Mouse (Mus musculus) liver, adult 2 months (tissue): Measurements from ENCODE around the gene Cldn15.

ENCODE experiments used
- CTCF ChIP-seq: fragments of 200-500 bp; IDR thresholded peaks from 2 replicates; pipeline ENCODE4 v1.5.1; 2011; ENCODE audit warnings: low read depth, low read length, control low read depth
- POLR2A ChIP-seq: fragments of 200-500 bp; IDR thresholded peaks from 2 replicates; pipeline ENCODE4 v1.6.1; 2011; ENCODE audit warnings: low read length, control low read depth; ENCODE audit not compliant: insufficient read depth; ENCODE audit errors: extremely low read depth

- no peak for TF ChIP-seq CTCF
- no peak for TF ChIP-seq POLR2A
Measured at GRCm38 (mm10) chr5:136936750-136937149, 29.7 kb upstream of the Cldn15 start.
